Mouse (Mus musculus) embryo, embryonic 11.5 days (tissue): ENCODE results near the gene Dzip1.

Experiments
- DNase-seq: peaks from one replicate; pipeline ENCODE4 v3.0.0-alpha.2; 2012; ENCODE audit warnings: low read depth, low spot score

Gene Dzip1

DNA sequence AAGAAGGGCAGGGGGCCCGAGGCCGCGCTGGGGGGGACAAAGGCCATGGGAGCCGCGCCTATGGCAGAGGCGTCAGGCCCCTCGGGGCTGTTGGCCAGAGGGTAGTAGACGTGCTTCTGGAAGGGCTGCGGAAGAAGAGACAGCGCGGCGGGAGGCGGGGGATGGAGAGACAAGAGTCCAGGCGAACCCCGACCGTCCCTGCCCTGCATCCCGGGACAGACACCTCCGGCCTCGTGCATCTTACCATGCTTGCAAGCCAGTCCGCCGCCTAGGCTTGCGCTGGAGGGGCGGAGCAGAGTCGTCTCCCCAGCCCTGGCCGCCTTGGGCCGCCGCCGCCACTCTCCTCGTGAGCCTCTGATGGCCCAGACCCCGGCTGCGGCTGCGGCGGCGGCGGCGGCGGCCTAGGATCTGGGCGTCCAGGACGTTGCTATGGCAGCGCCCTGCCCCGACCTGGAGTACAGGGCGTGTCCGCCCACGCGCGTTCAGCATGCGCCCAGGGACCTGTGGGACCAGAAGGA is 2.5 kb downstream of the Dzip1 start:
- DNase-seq, result no peak

DNA sequence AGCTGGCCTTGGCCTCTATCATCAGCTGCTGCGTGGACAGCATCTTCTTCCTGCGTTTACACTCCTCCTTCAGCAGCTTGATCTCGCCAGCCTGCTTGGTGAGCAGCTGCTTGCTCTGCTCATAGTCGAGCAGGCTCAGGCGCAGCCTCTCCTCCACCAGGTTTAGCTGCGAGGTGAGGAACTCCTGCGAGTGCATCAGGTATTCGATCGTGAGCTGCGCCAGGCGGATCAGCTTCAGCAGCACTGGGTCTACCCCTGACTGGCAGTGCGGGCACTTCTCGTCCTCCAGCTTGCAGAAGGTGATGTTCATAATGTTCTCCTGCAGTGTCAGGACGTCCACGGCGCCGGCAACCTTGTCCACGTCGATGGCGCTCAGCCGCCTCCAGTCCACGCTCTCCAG is 3.0 kb downstream of the Dzip1 start:
- no peak for DNase-seq

GRCm38 (mm10) chr14:118920654-118921053 is 4.6 kb downstream of the Dzip1 start:
- no peak for DNase-seq

- DNase-seq, result no peak
Observed at GRCm38 (mm10) chr14:118919025-118919424, 6.2 kb downstream of the Dzip1 start.

GRCm38 (mm10) chr14:118913651-118914050 is 11.6 kb downstream of the Dzip1 start:
- no peak for DNase-seq

GRCm38 (mm10) chr14:118911521-118911920 is 13.7 kb downstream of the Dzip1 start:
- no peak for DNase-seq

DNA sequence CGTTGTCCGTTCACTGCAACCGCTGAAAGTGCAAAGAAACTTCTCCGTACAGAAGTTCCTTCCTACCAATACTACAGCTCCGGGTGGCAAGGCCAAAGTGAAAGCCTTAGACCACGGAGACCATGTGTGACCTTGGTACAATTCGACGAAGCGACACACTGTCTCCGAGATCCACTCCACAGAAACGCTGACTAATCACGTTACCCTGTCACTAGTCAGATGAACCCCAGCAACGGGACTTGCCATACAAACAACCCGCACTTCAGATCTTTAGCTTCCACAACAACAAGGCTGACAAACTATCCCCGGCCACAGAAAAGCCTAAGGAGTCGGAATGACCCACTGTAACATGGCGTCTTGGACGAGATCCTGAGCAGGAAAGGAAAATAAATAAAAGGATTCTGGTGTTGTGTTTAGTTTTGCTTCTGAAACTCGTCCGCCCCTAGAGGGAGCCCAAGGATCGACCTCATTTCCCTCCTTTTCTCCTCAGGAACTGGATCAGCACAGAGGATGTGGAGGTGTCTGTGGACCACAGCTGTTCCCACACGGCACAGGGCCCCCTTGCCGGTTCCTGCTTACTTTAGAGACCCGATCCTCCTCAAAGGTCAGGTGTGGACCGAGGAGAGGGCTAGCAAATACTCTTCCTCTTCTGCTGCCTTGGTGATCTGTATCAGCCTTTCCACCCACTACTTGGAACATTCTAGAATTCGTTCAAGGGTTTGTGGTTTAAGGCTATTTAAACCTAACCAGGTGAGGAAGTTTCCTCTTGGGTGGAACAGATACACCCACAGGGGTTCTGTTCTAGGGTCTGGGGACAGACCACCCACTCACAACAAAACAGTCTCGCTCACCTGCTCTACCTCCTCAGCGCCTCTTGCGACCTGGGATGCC is 14.7 kb downstream of the Dzip1 start:
- no peak for DNase-seq

DNA sequence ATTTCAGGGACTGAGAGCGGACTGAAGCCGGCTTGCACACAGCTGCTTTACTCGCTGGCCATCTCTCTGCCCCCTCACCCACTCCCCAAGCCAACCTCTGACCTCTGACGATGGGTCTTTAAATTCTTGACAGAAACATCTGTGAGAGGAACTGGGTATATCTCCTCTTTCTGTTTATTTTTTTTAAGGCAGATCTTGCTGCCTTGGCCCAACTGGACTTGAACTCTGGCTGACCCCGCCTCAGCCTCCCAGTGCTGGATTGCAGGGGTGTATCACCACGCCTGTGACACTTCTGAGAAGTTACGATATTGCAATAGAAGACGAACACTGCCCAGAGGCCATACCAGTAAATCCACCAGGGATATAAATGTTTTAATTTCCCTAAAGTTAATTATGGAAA is 15.4 kb downstream of the Dzip1 start:
- DNase-seq, result no peak

GRCm38 (mm10) chr14:118907592-118907991 is 17.7 kb downstream of the Dzip1 start:
- no peak for DNase-seq

DNA sequence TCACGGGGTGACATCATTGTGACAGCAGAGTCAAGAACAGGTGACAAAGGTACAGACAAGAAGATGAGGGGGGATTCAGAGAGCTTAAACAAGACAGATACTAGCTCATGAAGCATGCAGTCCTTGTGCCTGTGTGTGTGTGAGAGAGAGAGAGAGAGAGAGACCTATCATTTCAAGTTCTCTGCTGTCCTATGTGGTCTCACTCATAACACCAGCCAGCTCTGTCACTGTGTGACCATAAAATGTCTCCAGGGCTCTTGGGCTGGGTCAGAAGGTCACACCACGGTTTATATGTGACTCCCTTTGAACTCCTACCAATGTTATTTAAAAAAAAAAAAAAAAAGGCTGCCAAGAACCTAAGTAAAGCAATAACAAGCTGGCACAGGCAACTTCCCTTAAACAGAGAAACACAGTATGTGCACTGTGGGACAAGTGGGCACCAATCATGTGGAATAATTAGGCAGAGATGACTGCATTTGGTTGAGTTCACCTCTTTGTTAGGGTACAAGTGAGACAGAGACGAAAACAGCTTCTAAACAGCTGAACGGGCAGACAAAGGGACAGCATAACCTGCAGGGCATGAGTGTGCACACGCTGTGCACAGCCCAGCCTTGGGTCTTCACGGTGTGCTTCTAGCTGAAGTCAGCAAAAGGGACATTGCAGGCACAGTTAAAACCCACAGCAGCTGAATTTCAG is 21.2 kb downstream of the Dzip1 start:
- DNase-seq, result no peak

- DNase-seq, result no peak
Observed at GRCm38 (mm10) chr14:118903397-118903796, 21.9 kb downstream of the Dzip1 start.

GRCm38 (mm10) chr14:118900911-118901310 is 24.3 kb downstream of the Dzip1 start:
- DNase-seq, result no peak

- DNase-seq, result no peak
Observed at GRCm38 (mm10) chr14:118899940-118900339, 25.3 kb downstream of the Dzip1 start.

DNA sequence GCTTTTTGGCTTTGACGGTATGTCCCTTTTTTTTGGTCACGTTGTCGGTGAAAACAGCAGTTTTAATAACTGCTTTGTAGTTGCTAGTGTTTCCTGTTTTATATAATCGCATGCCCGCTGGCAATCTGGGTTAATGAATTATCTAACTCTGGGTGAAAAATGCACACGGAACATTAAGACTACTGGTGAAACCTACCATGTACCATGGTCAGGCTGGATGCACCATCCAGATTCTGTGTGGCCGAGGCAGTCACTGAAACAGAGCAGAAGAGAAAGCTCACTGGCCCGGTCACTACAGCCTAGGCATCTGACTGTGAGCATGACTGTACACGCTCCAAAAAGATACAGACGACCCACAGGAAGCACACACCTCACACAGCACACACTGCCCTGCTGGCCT is 29.6 kb downstream of the Dzip1 start:
- no peak for DNase-seq

DNA sequence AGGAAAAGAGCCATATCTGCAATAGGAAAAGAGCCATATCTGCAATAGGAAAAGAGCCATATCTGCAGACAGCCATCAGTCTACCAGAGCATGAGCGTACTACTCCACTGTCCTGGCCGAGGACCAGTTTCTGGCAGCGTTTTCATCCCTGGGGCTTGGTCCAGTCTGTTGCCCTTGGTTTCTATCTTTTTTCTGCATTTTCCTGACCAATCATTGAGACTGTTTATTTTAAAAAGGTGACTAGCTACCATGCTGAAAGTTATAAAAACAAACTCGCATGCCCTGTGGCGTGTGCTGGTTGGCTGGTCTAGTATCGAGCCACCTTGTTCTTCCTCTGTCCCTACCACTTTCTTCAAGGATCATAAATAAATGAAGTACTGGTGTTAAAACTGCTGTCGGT is 30.0 kb downstream of the Dzip1 start:
- DNase-seq, result no peak

DNA sequence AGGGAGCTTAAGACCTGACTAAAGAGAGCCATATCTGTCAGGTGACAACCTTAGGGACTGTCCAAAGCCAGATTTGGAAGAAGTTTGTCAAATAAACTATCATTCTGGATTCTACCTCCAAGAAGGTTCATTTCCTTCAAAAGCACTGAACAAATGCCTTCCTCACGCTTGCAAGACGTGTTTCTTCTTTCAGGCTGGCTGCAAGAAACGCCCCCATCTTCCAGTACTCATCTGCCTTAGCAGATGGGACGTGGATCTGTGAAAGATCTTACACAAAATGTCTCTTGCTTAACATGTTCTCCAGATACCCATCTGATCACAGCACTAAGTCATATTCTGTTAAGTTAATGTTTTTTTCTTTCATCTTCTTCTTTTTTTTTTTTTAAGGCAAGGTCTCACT is 35.2 kb downstream of the Dzip1 start:
- DNase-seq, result no peak

GRCm38 (mm10) chr14:118884250-118884556 is 41.1 kb downstream of the Dzip1 start:
- no peak for DNase-seq

GRCm38 (mm10) chr14:118883344-118884249 is 41.7 kb downstream of the Dzip1 start:
- DNase-seq, result no peak

- no peak for DNase-seq
Observed at GRCm38 (mm10) chr14:118880696-118881095, 44.6 kb downstream of the Dzip1 start.

GRCm38 (mm10) chr14:118878346-118878910 is 46.8 kb downstream of the Dzip1 start:
- no peak for DNase-seq

DNA sequence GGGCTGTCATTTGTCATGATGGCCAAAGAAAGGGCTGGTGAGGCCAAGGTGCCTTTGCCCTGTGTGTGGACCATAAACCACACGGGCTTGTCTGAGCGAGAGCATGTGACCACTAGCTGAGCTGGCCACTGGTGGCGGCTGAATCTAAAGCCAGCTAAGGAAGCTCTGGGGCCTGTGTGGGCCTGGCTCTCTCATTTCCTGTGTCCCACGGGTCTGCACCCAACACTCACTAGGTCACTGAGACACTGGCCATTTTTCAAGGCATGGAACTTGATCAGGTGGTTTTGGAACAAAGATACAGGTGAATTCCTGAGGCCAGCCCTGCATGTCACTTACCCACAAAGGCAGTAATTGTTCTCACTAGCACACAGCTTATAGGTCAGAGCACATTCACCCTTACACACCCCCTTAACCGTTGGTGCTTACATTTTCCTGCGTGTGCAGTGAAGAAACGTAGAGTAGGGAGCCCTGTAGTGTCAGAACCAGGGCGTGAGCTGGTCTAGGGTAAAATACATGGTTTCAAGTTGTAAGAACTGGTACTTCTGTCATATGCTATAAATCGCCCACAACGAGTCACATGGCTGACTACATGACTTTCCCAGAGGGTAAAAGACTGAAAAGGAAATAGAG is 50.4 kb downstream of the Dzip1 start:
- DNase-seq, result no peak
